Mouse (Mus musculus) lung, adult 2 months (tissue): ENCODE measurements around the gene Tmem229b.

ENCODE experiments used
- CTCF ChIP-seq: fragments of 200-500 bp; IDR thresholded peaks from 2 replicates; pipeline ENCODE4 v1.5.1; 2011; ENCODE audit warnings: mild to moderate bottlenecking, low read length, control low read depth; ENCODE audit not compliant: insufficient read depth
- POLR2A ChIP-seq: fragments of 200-500 bp; IDR thresholded peaks from 2 replicates; pipeline ENCODE4 v1.6.1; 2011; ENCODE audit warnings: low read depth, mild to moderate bottlenecking, control low read depth, low read length, borderline replicate concordance; ENCODE audit errors: extremely low read depth

DNA sequence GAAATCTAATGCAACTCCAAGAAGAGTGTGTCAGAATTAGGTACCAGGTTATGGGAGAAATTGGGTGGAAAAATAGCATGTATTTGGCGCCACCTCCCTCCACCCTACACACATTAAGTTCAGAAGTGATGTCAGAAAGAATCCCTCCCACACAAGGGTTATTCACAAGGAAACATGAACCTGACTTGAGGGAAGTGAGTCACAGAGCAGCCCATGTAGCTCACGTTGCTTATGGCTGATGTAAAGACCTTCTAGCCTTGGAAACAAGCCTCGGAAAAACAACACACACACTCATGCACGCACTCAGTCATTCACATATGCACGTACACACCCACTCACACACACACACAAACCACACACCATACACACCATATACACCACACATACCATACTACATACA is 67.3 kb downstream of the Tmem229b start:
- no peak for TF ChIP-seq CTCF
- no peak for TF ChIP-seq POLR2A
